Mouse (Mus musculus) retina, adult 2 months (tissue): ENCODE data around the gene Kdelr2.
"Not testable (repeated sequence)": the region's sequence is repeated elsewhere in the genome, so short reads cannot be mapped to it uniquely, and the experiment has no call there.

Source experiments
- DNase-seq: peaks from one replicate; pipeline ENCODE4 v3.0.0-alpha.2; 2012; ENCODE audit warnings: low read depth, low spot score

Kdelr2 gene

GRCm38 (mm10) chr5:143403221-143404147 lies at the start of gene Kdelr2:
TSS of gene Kdelr2 (plus strand) at chr5:143403838.
- DNase-seq = peak; percentile 74

- no peak for DNase-seq
These were observed 47.6 kb upstream of the Kdelr2 start for GRCm38 (mm10) chr5:143356017-143356416.

GRCm38 (mm10) chr5:143356686-143357388 lies 46.8 kb upstream of the Kdelr2 start, which contains the start of gene Grid2ip:
TSS of gene Grid2ip (plus strand) at chr5:143357338.
- DNase-seq = no peak

GRCm38 (mm10) chr5:143357564-143357963 lies 46.1 kb upstream of the Kdelr2 start:
- no peak for DNase-seq

- no peak for DNase-seq
These were observed 44.4 kb upstream of the Kdelr2 start for GRCm38 (mm10) chr5:143359263-143359662.

- no peak for DNase-seq
These were observed 43.6 kb upstream of the Kdelr2 start for GRCm38 (mm10) chr5:143360000-143360399.

- no peak for DNase-seq
These were observed 42.2 kb upstream of the Kdelr2 start for GRCm38 (mm10) chr5:143361428-143361827.

GRCm38 (mm10) chr5:143363678-143364615 lies 39.7 kb upstream of the Kdelr2 start:
- DNase-seq = no peak

GRCm38 (mm10) chr5:143367931-143368330 lies 35.7 kb upstream of the Kdelr2 start:
- DNase-seq = no peak

GRCm38 (mm10) chr5:143369611-143370255 lies 33.9 kb upstream of the Kdelr2 start:
- no peak for DNase-seq

- no peak for DNase-seq
These were observed 33.1 kb upstream of the Kdelr2 start for GRCm38 (mm10) chr5:143370416-143371145.

- DNase-seq = no peak
These were observed 32.5 kb upstream of the Kdelr2 start for GRCm38 (mm10) chr5:143371146-143371510.

- no peak for DNase-seq
These were observed 30.8 kb upstream of the Kdelr2 start for GRCm38 (mm10) chr5:143372818-143373217.

- no peak for DNase-seq
These were observed 28.4 kb upstream of the Kdelr2 start for GRCm38 (mm10) chr5:143375242-143375641.

GRCm38 (mm10) chr5:143376156-143376555 lies 27.5 kb upstream of the Kdelr2 start:
- DNase-seq = no peak

- DNase-seq = no peak
These were observed 16.6 kb upstream of the Kdelr2 start for GRCm38 (mm10) chr5:143386797-143387621.

- DNase-seq = no peak
These were observed 9.5 kb upstream of the Kdelr2 start for GRCm38 (mm10) chr5:143394184-143394583.

- DNase-seq = not testable (repeated sequence)
These were observed 8.7 kb upstream of the Kdelr2 start for GRCm38 (mm10) chr5:143394966-143395365.

- no peak for DNase-seq
These were observed 8.0 kb upstream of the Kdelr2 start for GRCm38 (mm10) chr5:143395649-143396048.
